Mouse (Mus musculus) yolk sac, embryonic 10.5 days (tissue): ENCODE data around the gene Pank4.
A peak's percentile ranks its signal among the peaks of the same experiment; 100 is the strongest.

Source experiments
- DNase-seq: peaks from one replicate; pipeline ENCODE4 v3.0.0-alpha.2; 2017; ENCODE audit warnings: low spot score

Pank4 gene

GRCm38 (mm10) chr4:154943323-154944039 is 20.4 kb upstream of the Pank4 start:
- DNase-seq, result no peak

GRCm38 (mm10) chr4:154944121-154944590 is 19.8 kb upstream of the Pank4 start:
- peak; percentile 67 for DNase-seq

GRCm38 (mm10) chr4:154946319-154946718 is 17.6 kb upstream of the Pank4 start:
- DNase-seq, result peak; percentile 73

- DNase-seq, result no peak
Observed at GRCm38 (mm10) chr4:154948066-154948939, 15.6 kb upstream of the Pank4 start.

GRCm38 (mm10) chr4:154948940-154949588 is 14.9 kb upstream of the Pank4 start:
- DNase-seq, result no peak

- DNase-seq, result no peak
Observed at GRCm38 (mm10) chr4:154949589-154949982, 14.3 kb upstream of the Pank4 start.

GRCm38 (mm10) chr4:154952461-154953241 is 11.3 kb upstream of the Pank4 start:
- no peak for DNase-seq

GRCm38 (mm10) chr4:154956604-154957003 is 7.3 kb upstream of the Pank4 start:
- DNase-seq, result no peak

GRCm38 (mm10) chr4:154957289-154957993 is 6.5 kb upstream of the Pank4 start:
- DNase-seq, result no peak

- DNase-seq, result no peak
Observed at GRCm38 (mm10) chr4:154958171-154958570, 5.8 kb upstream of the Pank4 start.

- DNase-seq, result no peak
Observed at GRCm38 (mm10) chr4:154958621-154959020, 5.3 kb upstream of the Pank4 start.

- DNase-seq, result no peak
Observed at GRCm38 (mm10) chr4:154960021-154960689, 3.8 kb upstream of the Pank4 start.

- no peak for DNase-seq
Observed at GRCm38 (mm10) chr4:154960690-154961225, 3.2 kb upstream of the Pank4 start, which contains the start of gene Hes5. Gene Hes5 (plus strand): TSS chr4:154960923.

GRCm38 (mm10) chr4:154961226-154961738 is 2.6 kb upstream of the Pank4 start:
- DNase-seq, result no peak

- no peak for DNase-seq
Observed at GRCm38 (mm10) chr4:154961911-154962310, 2.0 kb upstream of the Pank4 start.

- no peak for DNase-seq
Observed at GRCm38 (mm10) chr4:154962683-154963082, 1.2 kb upstream of the Pank4 start.

GRCm38 (mm10) chr4:154963190-154963836 is 610 bp upstream of the Pank4 start:
- DNase-seq, result no peak

- no peak for DNase-seq
Observed at GRCm38 (mm10) chr4:154964581-154965235, 785 bp downstream of the Pank4 start.

GRCm38 (mm10) chr4:154965856-154966255 is 1.9 kb downstream of the Pank4 start:
- no peak for DNase-seq
